Mouse (Mus musculus) CD8-positive naive resting alpha-beta T cell, adult 2 months (primary cell): ENCODE data around the gene Rexo1.
"Not testable (repeated sequence)": the region's sequence is repeated elsewhere in the genome, so short reads cannot be mapped to it uniquely, and the experiment has no call there.

ENCODE experiments used
- DNase-seq, 2 experiments: peaks; one replicate each; pipeline ENCODE4 v3.0.0; 2022; ENCODE audit warnings: low read depth in 2 of 2, low spot score in 2 of 2

Rexo1 gene

DNA sequence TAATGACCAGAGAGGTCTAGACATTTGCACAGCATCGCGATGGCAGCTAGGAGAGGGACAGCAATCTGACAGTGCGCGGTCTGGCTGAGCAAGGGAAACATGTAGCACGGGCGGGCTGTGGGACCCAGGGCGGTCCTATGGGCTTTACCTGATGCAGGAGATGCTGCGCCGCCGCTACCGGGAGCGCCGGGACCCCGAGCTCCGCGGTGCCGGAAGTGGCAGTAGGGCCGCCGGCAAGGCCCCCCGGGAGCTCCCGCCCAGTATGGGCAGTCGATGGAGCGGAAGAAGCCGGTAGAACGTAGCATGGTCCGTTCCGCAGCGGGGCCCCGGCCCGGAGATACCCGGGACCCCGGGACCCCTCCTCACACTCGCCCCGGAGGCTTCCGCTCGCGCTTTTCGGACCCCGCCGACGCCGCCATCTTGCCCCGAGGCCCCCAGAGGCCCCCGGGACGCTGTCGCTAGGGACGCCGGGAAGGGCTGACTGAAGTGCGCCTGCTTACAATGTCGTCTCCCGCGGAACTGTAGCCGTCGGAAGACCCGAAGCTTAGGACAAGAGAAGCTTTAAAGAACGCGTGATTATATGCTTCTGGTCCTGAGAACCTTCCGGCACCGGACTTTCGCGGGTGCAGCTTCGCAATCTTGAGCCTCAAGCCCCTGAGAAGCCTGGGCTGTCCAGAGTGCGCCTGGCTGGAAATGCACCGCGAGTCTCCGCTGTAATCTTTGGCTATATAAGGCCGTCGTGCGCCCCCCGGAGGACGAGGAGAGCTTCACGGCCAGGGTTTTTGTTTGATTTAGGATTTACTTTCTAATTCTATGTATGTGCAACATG, at the start of gene Rexo1:
Gene Rexo1 (minus strand): TSS at position 445 of the 829 bp plus-strand sequence.
- peak; percentile 90 to 96 for DNase-seq

DNA sequence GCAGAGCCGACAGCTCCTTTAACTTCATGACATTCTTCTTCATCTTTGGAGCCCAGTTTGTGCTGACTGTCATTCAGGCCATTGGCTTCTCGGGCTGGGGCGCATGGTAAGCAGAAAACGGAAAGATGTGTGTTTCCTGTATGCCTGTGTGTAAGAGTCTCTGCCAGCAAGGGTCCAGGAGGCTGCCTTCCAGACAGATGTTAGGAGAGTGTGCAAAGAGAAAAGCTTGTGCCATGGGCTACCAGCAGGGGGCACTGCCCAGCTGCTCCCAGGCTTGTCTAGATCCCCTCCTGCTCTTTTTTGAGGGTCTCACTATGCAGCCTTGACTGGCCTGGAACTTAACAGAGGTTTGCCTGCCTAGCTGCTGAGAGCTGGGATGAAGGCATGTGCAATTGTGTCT, 49.7 kb upstream of the Rexo1 start:
- DNase-seq, result peak; percentile 57 to 71

DNA sequence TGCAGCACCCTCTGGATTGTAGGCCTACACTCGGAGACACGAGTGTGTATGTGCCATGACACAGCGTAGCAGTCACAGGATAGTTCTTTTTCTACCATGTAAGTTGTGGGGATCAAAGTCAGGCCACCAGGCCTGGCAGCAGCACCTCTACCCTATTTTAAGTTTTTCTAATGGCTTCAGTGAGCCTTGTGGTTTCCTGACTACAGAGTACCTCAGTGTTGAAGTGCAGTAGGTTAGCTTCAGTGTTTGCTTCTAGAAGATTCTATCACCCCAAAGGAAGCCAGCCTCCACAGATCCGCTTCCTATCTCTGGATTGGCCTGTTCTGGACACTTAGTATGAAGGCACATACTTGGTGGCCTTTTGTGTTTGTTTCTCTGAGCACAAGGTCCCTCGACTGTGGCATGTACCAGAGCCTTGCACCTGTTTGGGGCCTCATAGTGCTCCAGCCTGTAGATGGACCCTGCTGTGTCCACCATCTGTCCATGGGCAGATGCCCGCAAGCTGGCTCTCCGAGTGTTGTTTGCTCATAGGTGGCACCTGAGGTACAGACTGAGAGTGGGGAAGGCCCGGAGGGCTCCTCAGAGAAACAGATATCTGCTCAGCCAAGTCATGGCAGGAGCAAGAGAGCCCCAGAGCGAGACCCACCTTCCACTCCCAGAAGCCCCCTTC, 48.9 kb upstream of the Rexo1 start:
- no peak for DNase-seq

GRCm38 (mm10) chr10:80609269-80609924, 48.0 kb upstream of the Rexo1 start:
- no peak for DNase-seq

GRCm38 (mm10) chr10:80608435-80608834, 47.1 kb upstream of the Rexo1 start:
- DNase-seq, result no peak

GRCm38 (mm10) chr10:80606737-80607350, 45.5 kb upstream of the Rexo1 start:
- DNase-seq, result no peak

- peak in 1 of 2 experiments; percentile 33 for DNase-seq
Observed at GRCm38 (mm10) chr10:80606306-80606705, 44.9 kb upstream of the Rexo1 start.

- not testable (repeated sequence) for DNase-seq
Observed at GRCm38 (mm10) chr10:80605721-80606120, 44.4 kb upstream of the Rexo1 start, which contains the start of gene Gm49322. Gene Gm49322, plus strand, starts transcription at chr10:80606021.

GRCm38 (mm10) chr10:80604988-80605387, 43.6 kb upstream of the Rexo1 start:
- no peak for DNase-seq

- no peak for DNase-seq
Observed at GRCm38 (mm10) chr10:80604001-80604509, 42.7 kb upstream of the Rexo1 start.

GRCm38 (mm10) chr10:80603364-80603763, 42.0 kb upstream of the Rexo1 start:
- no peak for DNase-seq

GRCm38 (mm10) chr10:80602698-80603325, 41.5 kb upstream of the Rexo1 start, which contains the start of the genes Scamp4 and Adat3:
Gene Scamp4, plus strand, starts transcription at chr10:80602872.
Gene Adat3, plus strand, starts transcription at chr10:80602880.
- peak; percentile 92 to 97 for DNase-seq

GRCm38 (mm10) chr10:80596318-80596717, 35.0 kb upstream of the Rexo1 start:
- DNase-seq, result no peak

DNA sequence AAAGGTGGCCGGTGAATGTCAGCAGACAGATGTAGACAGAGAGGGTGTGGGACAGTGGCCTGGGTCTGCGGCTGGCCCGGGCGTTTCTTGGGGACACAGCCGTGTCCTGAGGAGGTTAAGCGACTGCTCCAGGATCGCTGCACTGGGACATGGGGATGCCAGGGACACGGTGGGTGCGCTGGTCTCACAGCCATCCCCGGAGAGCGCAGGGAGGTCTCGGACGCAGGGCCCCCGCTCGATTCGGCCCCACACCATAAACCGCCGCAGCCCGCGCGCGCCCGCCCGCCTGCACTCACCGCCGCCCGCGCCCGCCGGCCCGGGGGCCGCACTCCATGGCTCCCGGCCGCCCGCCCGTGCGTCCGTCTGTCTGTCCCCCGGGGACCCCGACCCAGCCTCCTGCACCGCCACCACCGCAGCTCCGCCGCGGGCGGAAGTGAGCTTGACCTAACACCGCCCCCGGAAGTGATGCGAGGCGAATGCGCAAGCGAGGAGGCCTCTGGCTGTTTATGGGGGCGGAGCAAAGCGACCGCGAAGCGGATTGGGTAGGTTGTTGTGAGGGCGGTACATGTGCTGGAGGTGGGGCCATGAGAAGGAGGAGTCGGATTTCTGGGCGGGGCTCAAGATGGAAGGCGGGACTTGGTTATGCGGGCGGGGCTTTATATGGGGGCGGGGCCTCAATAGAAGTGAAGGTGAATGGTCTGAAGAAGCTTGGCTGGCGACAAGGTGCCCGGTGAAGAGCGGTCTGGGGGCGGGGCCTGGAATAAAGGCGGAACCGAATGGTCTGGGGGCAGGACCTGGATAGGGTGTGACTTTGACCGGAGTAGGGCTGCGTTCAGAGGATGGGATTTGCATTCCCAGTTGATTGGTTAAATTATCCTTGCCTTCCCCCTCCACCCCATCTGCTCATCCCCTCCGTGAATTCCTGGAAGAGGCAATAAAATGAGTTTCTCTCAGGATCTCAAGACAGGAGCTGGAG, 28.8 kb upstream of the Rexo1 start, which contains the start of gene Abhd17a:
Gene Abhd17a (minus strand): TSS at position 463 of the 976 bp plus-strand sequence.
- peak; percentile 89 to 92 for DNase-seq

DNA sequence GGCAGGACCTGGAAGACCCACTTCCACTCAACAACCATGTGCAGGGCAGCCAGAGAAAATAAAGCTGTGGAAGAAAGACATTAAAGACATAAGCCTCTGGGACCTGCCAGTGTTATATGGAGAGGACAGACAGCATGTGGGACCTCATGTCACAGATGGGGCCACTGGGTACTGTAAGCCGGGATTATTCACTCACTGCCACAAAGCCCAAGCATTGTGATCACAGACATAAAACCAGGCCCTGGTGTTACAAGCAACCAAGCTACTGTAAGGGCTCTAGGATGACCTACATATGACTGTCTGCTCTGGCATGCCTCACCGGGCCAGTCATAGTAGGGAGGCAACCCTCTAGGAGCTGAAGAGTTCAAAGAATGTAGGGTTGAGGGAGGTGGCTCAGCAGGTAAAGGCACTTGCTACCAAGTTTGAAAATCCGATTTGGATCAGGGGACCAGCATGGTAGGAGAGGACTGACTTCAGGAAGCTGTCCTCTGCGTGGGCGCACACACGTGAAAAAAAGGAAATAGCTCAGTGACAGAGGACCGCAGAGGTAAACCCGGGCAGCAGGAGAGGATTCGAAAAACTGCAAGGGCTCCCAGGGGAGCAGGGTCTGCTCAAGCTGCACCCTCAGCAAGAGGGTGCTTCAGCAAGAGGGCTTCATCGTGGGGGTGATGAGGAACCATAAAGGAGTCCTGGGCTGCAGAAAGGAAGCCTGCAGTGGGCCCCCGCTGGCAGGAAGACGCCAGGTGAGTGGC, 27.9 kb upstream of the Rexo1 start:
- DNase-seq, result peak in 1 of 2 experiments; percentile 29

- DNase-seq, result no peak
Observed at GRCm38 (mm10) chr10:80587305-80587657, 25.9 kb upstream of the Rexo1 start.

DNA sequence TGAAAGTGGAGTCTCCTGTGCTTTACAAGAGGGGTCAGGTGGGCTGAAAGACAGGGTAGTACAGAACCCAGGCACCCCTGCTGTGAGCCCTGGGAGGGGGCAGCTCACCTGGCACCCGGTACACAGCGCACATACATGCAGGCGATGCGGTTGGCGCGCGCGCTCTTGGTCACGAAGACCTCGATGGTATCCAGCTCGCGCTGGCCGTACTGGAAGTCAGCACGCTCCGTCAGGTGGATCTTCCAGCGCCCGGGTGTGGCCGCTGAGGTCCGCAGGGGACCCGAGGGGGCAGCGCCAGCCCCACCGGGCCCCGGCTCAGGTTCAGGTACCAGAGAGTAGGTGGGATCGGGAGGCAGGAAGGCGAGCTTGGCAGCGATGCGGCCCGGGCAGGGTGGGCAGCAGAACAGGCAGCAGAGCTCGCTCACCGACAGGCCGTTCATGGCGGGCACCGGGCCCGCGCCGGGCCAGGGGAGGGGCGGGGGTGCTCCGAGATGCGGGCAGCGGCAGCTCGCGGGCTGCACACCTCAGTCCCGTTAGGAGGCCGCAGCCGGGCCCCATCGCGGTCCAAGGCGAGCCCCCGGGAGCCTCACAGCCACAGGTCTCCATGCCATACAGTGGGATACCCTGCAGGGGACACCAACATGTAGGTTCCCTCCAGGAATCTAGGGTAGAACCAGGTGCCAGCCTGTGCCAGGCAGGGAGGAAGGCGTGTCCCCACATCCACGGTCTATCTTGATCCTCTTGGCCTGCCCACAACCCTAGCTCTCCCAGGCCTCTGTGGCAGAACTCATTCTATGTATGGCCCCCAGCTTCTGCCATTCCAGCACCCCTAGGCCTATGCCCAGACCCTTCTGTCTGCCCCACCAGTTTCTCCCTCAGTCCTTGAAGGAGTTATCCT, 25.3 kb upstream of the Rexo1 start:
- no peak for DNase-seq

- no peak for DNase-seq
Observed at GRCm38 (mm10) chr10:80585581-80585980, 24.2 kb upstream of the Rexo1 start.
